In genomic region chr2:25500576-25501405, GRCm38 (mm10) we compare ENCODE assay signal across 8 mouse cellular contexts. TPM values are rescaled to one million over a fixed set of nuclear protein-coding genes. Genes with fewer than 3 reads are reported as not detected.
DNase-seq lines count a peak whose midpoint lies in the region; ATAC-seq and TF ChIP-seq lines count a peak whose summit lies in the region.

Gene Fbxw5, plus strand, starts transcription at chr2:25500750.

- peak within 1 kb of the TSS; percentile 93 for H3K9ac ChIP-seq in embryonic facial prominence, embryonic 14.5 days (ENCODE audit: low read depth, low read length)
- H3K9ac ChIP-seq in limb, embryonic 14.5 days (ENCODE audit: low read depth, low read length, severe bottlenecking), result peak within 1 kb of the TSS; percentile 96
- peak within 1 kb of the TSS; percentile 97 for H3K9ac ChIP-seq in midbrain, postnatal 0 days (replicated peaks; ENCODE audit: low read length, poor library complexity, severe bottlenecking)

- peaks cover 9% of the 10 kb centered on the region for H3K4me1 ChIP-seq in embryonic facial prominence, embryonic 14.5 days (ENCODE audit: control insufficient read depth, insufficient read depth, low read length)
- H3K4me1 ChIP-seq in limb, embryonic 14.5 days (ENCODE audit: control insufficient read depth, insufficient read depth, low read length), result peaks cover 8% of the 10 kb centered on the region
- H3K4me1 ChIP-seq in midbrain, postnatal 0 days (ENCODE audit: insufficient read depth, low read length), result peaks cover 11% of the 10 kb centered on the region

- H3K9me3 ChIP-seq in embryonic facial prominence, embryonic 14.5 days (ENCODE audit: control insufficient read depth, low read length), result no peaks in the 10 kb centered on the region
- no peaks in the 10 kb centered on the region for H3K9me3 ChIP-seq in limb, embryonic 14.5 days (ENCODE audit: control insufficient read depth, low read length)
- no peaks in the 10 kb centered on the region for H3K9me3 ChIP-seq in midbrain, postnatal 0 days (ENCODE audit: low read length)

- no peaks in the 10 kb centered on the region for H3K27me3 ChIP-seq in embryonic facial prominence, embryonic 14.5 days (replicated peaks; ENCODE audit: control insufficient read depth, insufficient read depth, low read length)
- H3K27me3 ChIP-seq in limb, embryonic 14.5 days (ENCODE audit: control insufficient read depth, insufficient read depth, low read length), result no peaks in the 10 kb centered on the region
- H3K27me3 ChIP-seq in midbrain, postnatal 0 days (ENCODE audit: insufficient read depth, low read length), result no peaks in the 10 kb centered on the region

- peak; percentile 95 for DNase-seq in 3T3-L1 (ENCODE audit: low read depth, low spot score)
- DNase-seq in adrenal gland, postnatal 4 days (ENCODE audit: low spot score in 2 of 2), result peak; percentile 50 to 72
- peak; percentile 98 for DNase-seq in embryonic facial prominence, embryonic 14.5 days (ENCODE audit: low spot score)
- DNase-seq in heart, adult 8-10 months (ENCODE audit: low spot score), result peak; percentile 85
- DNase-seq in kidney, adult 9 months, result peak; percentile 89
- peak; percentile 98 for DNase-seq in limb, embryonic 14.5 days (ENCODE audit: low spot score)
- peak; percentile 98 for DNase-seq in midbrain, postnatal 0 days (ENCODE audit: low spot score)
- peak; percentile 55 to 69 for DNase-seq in spleen, postnatal 14 days (ENCODE audit: low spot score in 2 of 2)

- peak within 1 kb of the TSS; percentile 66 for H3K27ac ChIP-seq in embryonic facial prominence, embryonic 14.5 days (replicated peaks; ENCODE audit: low read depth, low read length)
- peak within 1 kb of the TSS; percentile 75 for H3K27ac ChIP-seq in limb, embryonic 14.5 days (replicated peaks; ENCODE audit: low read depth, low read length)
- peak within 1 kb of the TSS; percentile 87 for H3K27ac ChIP-seq in midbrain, postnatal 0 days (ENCODE audit: low read depth, low read length)

- H3K4me2 ChIP-seq in embryonic facial prominence, embryonic 14.5 days (ENCODE audit: low read depth, low read length), result peak within 1 kb of the TSS; percentile 94
- peak within 1 kb of the TSS; percentile 95 for H3K4me2 ChIP-seq in limb, embryonic 14.5 days (replicated peaks; ENCODE audit: low read depth, low read length, severe bottlenecking)
- H3K4me2 ChIP-seq in midbrain, postnatal 0 days (ENCODE audit: low read depth, low read length, poor library complexity, severe bottlenecking), result peak within 1 kb of the TSS; percentile 96

- TF ChIP-seq CTCF in midbrain, postnatal 0 days (IDR thresholded peaks at IDR 0.05), result no peak

- peak; percentile 96 for TF ChIP-seq POLR2A in limb, embryonic 14.5 days (IDR thresholded peaks at IDR 0.05; ENCODE audit: borderline replicate concordance, extremely low read depth, insufficient read depth, insufficient read length)

- ATAC-seq in embryonic facial prominence, embryonic 14.5 days (ENCODE audit: low read depth), result peak; percentile 92
- peak; percentile 94 for ATAC-seq in limb, embryonic 14.5 days (ENCODE audit: low FRiP score, low read depth)
- peak; percentile 86 for ATAC-seq in midbrain, postnatal 0 days (ENCODE audit: low FRiP score)

- peaks cover 29% of the 10 kb centered on the region for H3K36me3 ChIP-seq in embryonic facial prominence, embryonic 14.5 days (ENCODE audit: control insufficient read depth, insufficient read depth, low read length)
- peaks cover 33% of the 10 kb centered on the region for H3K36me3 ChIP-seq in limb, embryonic 14.5 days (ENCODE audit: control insufficient read depth, insufficient read depth, low read length)
- H3K36me3 ChIP-seq in midbrain, postnatal 0 days (ENCODE audit: insufficient read depth, low read length), result peaks cover 30% of the 10 kb centered on the region

- H3K4me3 ChIP-seq in embryonic facial prominence, embryonic 14.5 days (ENCODE audit: low read depth, low read length), result peak within 1 kb of the TSS; percentile 76
- peak within 1 kb of the TSS; percentile 93 for H3K4me3 ChIP-seq in limb, embryonic 14.5 days (replicated peaks; ENCODE audit: low read length)
- peak within 1 kb of the TSS; percentile 86 for H3K4me3 ChIP-seq in midbrain, postnatal 0 days (ENCODE audit: low read depth, low read length)

- WGBS in embryonic facial prominence, embryonic 14.5 days, result under 1% methylated on average over 27 of the region's 44 CpGs
- WGBS in limb, embryonic 14.5 days, result 2% methylated on average over 32 of the region's 44 CpGs
- WGBS in midbrain, postnatal 0 days, result 2% methylated on average over 35 of the region's 44 CpGs

RNA-seq across cellular contexts. Expression of gene Fbxw5, which starts in this region (rescaled TPM):
- 100 to 1,000 TPM in 1 of 2 experiments, 10 to 100 TPM in 1; 99.5 to 118 TPM for total RNA-seq in adrenal gland, postnatal 4 days (2021)
- polyA plus RNA-seq in embryonic facial prominence, embryonic 14.5 days (2014; fragmentation: Nextera tagmentation; extraction: Ambion mirVana), result 56.9 and 73.6 TPM in 2 replicates
- total RNA-seq in heart, adult 8-10 months (2022), result 100 to 1,000 TPM in 1 of 4 experiments, 10 to 100 TPM in 3; 79.4 to 105 (median 88.7) TPM
- polyA plus RNA-seq in limb, embryonic 14.5 days (2012; rRNA removed), result 46.2 and 49.2 TPM in 2 replicates
- 70.0 and 76.9 TPM in 2 replicates for polyA plus RNA-seq in limb, embryonic 14.5 days (2014; fragmentation: Nextera tagmentation; extraction: Ambion mirVana)
- 131 and 148 TPM in 2 replicates for total RNA-seq in midbrain, postnatal 0 days (2014; rRNA removed)
- polyA plus RNA-seq in midbrain, postnatal 0 days (2015; fragmentation: Nextera tagmentation; extraction: Ambion mirVana), result 106 and 113 TPM in 2 replicates

Comparison
In these comparisons a context has a peak if more than half of its experiments do, and no peak if none do; other contexts are left out.
1. Peak in every context shown above with its lines: DNase-seq, ATAC-seq, H3K4me3 ChIP-seq and H3K27ac ChIP-seq.